Mouse (Mus musculus) kidney, postnatal 4 days (tissue): ENCODE results near the gene Snx9.

Experiments
- DNase-seq, 2 experiments: peaks; one replicate each; pipeline ENCODE4 v3.0.0; 2021; ENCODE audit warnings: mixed read lengths in 2 of 2

Snx9 gene

DNA sequence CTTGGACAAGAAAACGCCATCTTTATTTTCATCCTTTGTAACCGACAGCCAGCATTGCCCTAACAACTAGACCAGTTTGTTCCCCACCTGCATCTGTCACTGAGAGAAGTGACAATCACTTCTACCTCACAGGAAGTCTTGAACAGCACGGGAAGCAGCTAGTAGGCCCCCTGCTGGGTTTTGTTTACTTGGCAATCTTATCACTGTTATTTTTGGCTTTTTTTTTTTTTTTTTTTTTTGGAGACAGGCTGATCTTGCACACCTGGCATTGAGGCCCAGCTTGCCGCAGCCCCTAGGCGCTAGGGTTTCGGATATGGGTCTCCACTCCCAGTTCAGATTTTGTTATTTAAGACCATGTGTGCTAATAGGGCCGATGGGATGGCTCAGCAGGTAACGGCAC, 132.4 kb downstream of the Snx9 start:
- DNase-seq: no peak

DNA sequence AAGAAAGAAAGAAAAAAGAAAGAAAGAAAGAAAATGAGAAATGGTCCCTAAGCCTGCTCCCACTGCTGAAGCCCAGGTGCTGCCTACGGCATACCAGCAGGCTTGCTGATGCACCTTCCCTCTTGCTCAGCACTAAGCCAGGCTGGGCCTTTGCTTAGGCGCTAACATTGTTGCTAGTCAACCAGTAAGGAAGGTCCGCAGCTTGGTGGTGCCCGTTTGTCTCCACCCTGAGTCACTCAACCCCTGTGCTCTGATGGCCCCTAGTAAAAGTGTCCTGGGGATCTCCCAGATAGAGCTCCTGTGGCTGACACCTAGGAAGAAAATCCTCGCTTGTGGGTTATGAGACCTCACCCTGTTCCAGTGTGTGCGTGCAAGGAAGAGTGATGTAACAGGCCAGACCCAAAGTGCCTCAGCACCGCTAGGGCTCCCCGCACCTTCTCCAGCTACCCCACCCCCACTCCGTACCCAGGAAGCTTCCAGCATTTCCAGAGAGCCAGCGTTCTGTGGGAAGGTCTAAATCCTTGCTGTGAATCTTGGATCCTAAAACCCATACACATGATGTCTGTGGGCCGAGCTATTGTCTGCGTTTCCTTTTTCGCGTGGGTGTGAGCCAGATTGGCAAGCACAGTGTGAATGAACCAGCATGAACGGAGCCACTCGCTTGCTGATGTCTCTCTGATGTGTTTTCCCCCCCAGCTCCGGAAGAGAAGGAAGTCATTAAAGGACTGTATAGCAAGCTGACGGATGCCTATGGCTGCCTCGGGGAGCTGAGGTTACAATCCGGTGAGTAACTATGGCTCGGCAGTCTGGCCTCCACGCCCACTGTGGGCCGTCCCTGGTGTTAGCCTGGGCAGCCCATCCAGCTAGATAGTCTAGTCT, 134.2 kb downstream of the Snx9 start:
- DNase-seq: peak; percentile 55 to 72

DNA sequence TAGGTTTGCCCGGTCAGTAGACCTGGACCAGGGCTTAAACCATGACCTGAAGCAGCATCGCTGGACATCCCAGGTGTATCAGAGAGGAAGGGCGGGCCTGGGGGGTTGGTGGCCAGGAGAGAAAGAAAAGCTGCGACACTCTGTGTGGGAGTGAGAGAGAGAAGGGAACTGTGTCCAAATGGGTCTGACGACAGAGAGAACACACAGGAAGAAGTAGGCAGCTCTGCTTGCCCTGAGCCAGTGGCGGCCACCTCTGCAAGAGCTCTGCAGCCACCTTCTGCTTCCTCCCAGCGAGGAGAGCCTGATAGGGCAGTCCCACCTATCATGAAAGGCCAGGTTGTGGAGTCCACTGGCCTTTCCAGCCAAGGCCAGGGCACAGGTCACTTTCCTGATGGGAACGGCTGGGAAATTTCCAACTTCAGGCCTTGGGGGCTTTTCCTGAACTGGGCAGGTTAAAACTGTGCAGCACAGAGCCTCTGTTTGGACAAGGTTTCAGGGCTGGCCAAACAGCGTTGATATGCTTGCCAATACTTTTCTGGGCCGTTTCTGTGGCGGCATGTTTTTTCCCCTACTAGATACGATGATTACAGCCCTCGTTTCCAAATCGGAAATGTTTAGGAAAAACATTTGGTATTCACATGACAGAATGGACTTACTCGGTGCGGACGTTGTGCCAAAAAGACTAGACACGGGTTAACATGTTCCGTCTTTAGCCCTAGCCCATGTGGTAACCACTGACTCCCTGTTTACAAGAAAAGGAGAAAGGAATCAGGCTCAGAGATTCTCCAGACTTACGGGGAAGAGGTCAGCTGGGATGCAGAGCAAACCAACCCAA, 135.3 kb downstream of the Snx9 start:
- peak in 1 of 2 experiments; percentile 28 for DNase-seq

DNA sequence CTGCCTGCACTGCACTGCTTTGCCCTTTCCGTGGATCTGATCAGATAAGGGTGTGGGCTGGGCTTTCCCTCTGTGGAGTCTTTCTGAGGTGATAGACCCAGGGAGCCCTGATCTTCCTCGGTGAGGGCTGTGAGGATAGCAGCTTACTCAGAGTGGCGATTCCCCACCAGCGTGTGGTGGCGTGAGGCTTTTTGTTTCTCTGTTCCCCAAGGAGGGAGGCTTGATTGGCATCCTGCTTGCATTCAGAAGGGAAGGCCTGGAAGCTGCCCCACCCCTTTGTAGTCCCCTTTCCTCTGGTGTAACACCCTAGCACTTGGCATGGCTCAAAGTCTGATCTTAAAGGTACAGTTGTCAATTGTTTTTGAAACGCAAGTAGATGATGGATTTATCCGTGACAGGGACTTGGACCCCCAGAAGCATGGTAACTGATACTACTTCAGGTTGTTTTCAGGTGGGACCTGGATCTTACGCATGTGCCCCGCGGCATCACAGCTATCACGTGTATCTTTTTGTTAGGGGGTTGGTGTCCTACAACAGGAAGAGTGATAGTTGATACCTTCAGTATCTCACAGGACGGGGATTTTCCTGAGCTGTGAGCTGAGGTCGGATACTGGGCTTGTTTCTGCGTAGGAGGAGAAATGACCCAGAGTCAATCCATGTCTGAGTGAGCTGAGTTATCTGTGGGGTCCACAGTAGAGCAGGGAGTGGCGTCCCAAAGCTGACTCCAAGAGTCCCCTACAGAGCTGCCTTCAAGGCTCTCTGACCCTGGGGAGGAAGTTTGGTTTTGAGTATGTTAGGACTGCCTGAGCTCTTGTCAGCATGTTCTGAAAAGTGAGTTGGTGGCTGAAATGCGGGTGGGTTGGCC, 136.2 kb downstream of the Snx9 start:
- peak; percentile 20 to 49 for DNase-seq

DNA sequence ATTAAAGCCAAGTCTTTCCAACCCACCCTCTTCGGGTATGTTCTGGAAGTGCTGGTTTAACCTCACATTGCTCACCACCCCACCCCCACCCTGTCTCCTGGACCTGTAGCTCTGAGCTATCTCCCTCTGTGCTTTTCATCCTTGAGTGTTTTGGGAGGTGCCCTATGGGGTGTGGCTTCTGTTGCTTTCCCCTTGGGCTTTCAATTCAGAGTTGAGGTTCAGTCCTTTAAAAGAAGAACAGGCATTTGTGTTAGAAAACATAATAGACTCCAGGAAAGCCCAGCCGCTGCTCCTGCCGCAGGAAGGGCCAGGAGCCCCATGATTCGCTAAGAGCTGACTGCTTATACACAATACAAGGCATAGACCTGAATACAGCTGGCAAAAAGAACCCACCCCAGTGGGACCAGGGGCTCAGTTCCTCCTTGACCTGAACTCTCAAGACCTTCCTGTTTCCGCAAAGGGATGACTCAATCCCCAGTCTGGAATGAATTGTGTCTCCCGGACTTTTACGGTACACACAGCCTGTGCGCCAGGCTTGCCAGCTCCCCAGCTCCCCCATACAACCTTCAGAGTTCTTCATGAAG, 136.9 kb downstream of the Snx9 start:
- peak in 1 of 2 experiments; percentile 32 for DNase-seq

DNA sequence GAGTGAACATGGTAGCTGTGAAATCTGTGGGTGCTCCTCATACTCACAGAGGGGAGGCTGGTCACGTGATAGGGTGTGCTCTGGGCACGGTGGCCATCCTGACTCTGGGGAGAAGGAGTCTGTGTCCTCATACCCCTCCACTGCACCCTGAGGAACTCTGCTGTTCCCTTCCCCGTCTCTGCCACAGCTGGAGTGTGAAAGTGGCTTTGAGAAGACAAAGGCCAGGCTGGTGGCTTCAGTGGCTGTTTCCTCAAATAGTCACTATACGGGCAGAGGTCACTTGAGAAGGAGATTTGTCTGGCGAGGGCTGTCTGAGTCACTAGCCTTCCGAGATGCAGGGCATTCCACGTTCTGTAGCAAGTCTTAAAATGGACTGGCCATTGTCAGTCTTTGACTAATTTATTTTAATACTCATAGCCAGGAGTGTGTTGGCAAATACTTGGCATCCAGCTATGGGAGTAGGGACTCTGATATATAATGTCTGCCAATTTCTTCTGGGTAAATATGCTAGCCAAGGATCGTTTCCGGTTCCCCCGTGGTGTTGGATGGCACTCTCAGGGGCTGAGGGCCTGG, 137.5 kb downstream of the Snx9 start:
- DNase-seq: no peak

DNA sequence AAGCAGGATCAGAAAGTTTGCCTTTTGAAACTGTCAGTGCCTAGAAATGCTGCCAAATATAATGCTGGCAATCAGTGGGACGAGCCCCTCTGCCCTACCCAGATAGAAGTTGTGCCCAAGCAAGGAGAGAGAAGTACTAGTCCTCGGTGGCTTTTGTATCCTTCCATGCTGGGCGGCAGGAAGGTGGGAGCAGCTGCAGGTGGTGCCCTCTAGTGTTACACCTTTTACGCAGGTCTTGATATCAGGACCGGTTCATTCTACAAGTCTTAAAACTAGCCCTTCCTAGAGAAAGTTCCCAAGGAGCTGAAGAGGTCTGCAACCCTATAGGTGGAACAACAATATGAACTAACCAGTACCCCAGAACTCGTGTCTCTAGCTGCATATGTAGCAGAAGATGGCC, 139.7 kb downstream of the Snx9 start:
- DNase-seq: peak; percentile 40 to 53
